Mouse (Mus musculus) cortical plate, adult 2 months (tissue): ENCODE data around the gene Pcbp4. TPM values are rescaled to one million over a fixed set of nuclear protein-coding genes. Genes with fewer than 3 reads are reported as not detected.

ENCODE experiments used
- H3K27ac ChIP-seq: fragments of 200-500 bp; 2 replicates; pipeline ENCODE4 v1.5.1; 2012; ENCODE audit warnings: low read length, control low read depth, inconsistent platforms; ENCODE audit not compliant: insufficient read depth
- H3K4me1 ChIP-seq: fragments of 200-500 bp; 2 replicates; pipeline ENCODE4 v1.6.1; 2011; ENCODE audit warnings: low read length; ENCODE audit not compliant: control insufficient read depth, insufficient read depth
- H3K4me3 ChIP-seq: fragments of 200-500 bp; 2 replicates; pipeline ENCODE4 v1.5.1; 2011; ENCODE audit warnings: mild to moderate bottlenecking, low read length, control low read depth; ENCODE audit not compliant: insufficient read depth
- CTCF ChIP-seq: fragments of 200-500 bp; IDR thresholded peaks from 2 replicates; pipeline ENCODE4 v1.5.1; 2011; ENCODE audit warnings: mild to moderate bottlenecking, control low read depth, low read length; ENCODE audit not compliant: insufficient read depth; ENCODE audit errors: extremely low read depth
- POLR2A ChIP-seq: fragments of 200-500 bp; IDR thresholded peaks from 2 replicates; pipeline ENCODE4 v1.6.1; 2011; ENCODE audit warnings: mild to moderate bottlenecking, low read length, control low read depth; ENCODE audit not compliant: insufficient read depth; ENCODE audit errors: extremely low read depth
- polyA plus RNA-seq: library from polyadenylated mRNA; depleted of rRNA; stranded (reverse); fragments of >200 nt; gene quantifications from 2 replicates; pipeline ENCODE4 v1.2.3, GENCODE M21; 2012

The Pcbp4 gene
- polyA plus RNA-seq, 1 experiment: 304 TPM

DNA sequence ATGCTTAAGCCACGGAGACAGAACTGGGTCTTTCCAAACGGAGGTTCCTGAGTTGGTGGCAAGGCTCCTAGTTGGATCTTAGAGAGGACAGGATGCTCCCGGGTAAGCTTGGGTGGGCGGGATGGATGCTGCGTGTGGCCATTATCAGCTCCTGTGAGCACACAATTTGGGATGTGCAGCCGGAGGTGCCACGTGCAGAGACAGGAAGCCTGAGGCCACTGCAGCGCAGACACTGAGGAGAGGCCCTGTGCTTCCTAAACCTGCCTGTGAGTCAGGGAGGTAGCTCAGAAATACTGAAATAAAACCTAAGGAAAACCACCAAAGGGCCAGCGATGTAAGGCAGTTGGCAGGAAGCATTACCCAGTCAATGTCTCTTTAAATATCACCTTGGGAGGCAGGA lies 16.7 kb downstream of the Pcbp4 start:
- Histone ChIP-seq H3K4me3 (no peak overlapping the region), H3K27ac (no peak overlapping the region), H3K4me1 (0 out of 2 replicates have a peak, but pooled peaks cover 5% of the 10 kb centered on the region)
- TF ChIP-seq POLR2A (no peak), CTCF (no peak)

DNA sequence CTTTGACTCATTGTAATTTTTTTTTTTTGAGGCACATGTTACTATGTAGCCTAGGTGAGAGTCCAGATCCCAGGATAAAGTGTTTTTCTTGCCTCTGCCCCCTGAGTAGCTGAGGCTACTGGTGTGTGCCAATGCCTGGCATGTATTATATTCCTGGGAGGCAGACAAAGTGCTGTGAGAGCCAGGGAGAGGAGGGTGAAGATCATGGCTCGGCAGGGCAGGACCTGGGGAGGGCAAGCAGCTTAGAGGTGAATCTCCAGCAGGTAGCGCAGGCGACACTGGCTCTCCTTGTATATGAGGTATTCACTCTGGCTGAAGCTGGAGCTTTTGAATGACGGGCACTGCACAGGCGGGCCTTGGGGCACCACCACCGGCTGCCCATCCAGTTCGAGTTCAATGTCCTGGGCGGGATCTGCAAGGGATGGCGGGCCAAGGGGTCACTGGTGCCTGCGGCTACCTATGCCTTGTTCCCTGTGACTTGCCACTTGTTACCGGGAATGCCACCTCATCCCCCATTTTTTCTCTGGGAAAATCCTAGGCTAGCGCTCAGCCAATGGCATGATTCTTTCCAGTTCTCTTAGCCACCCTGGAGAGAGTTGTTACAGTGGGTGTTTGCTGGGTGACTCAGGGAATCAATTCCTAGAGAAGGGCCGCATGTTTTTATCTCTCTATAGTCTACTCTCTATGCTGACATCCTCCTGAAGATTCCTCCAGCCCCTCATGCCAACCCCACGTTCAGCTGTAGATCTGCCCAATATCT lies 18.1 kb downstream of the Pcbp4 start:
- Histone ChIP-seq H3K4me3 (no peak overlapping the region), H3K27ac (peak overlapping the region; percentile 63; the same call in 1 of the 2 replicates), H3K4me1 (peaks cover 7% of the 10 kb centered on the region; the same call in 1 of the 2 replicates)
- TF ChIP-seq CTCF (no peak), POLR2A (no peak)

DNA sequence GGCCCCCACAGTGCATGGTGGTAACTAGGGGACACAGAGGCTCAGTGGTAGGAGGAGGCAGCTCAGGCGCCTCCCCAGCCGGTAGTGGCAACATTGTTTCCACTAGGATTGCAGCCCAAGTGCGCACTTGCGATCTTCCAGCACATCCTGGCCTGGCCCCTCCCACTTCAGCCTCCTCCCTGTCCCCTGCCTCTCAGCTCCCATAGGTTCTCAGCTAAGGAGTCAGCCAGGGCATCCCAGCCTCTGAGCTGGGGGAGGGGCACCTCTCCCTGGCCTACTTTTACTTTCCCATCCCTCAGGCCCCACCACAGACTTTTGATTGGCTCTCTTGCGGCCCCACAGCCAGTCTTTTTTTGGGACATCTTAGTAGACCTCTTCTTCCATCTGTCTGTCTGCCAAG lies 18.8 kb downstream of the Pcbp4 start:
- H3K4me1 ChIP-seq: peaks cover 8% of the 10 kb centered on the region; the same call in 1 of the 2 replicates
- TF ChIP-seq CTCF (no peak), POLR2A (0 out of 2 replicates have a peak, but pooled peaks have one; percentile 20)
- no peak overlapping the region for H3K4me3 ChIP-seq
- peak overlapping the region; percentile 63; the same call in 1 of the 2 replicates for H3K27ac ChIP-seq

DNA sequence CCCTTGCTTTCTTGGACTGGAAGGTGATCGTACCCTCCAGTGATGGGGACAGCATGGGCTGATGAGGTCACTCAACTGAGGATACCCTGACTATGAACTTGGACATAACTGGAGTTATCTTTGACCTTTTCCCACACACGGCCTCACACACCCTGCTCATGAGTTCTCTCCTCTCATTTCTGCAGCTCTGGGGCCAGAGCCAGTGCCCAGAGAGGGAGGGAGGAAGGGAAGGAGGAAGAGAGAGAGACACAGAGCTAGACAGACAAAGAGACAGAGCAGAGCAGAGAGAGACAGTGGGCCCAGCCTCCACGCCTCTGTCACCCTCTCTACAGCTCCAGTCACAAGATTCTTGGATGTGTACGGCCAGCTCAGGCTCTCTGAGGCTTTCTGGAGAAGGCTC lies 19.2 kb downstream of the Pcbp4 start:
- H3K4me3 ChIP-seq: no peak overlapping the region
- no peak for TF ChIP-seq POLR2A
- no peak for TF ChIP-seq CTCF
- peaks cover 8% of the 10 kb centered on the region; the same call in 1 of the 2 replicates for H3K4me1 ChIP-seq

DNA sequence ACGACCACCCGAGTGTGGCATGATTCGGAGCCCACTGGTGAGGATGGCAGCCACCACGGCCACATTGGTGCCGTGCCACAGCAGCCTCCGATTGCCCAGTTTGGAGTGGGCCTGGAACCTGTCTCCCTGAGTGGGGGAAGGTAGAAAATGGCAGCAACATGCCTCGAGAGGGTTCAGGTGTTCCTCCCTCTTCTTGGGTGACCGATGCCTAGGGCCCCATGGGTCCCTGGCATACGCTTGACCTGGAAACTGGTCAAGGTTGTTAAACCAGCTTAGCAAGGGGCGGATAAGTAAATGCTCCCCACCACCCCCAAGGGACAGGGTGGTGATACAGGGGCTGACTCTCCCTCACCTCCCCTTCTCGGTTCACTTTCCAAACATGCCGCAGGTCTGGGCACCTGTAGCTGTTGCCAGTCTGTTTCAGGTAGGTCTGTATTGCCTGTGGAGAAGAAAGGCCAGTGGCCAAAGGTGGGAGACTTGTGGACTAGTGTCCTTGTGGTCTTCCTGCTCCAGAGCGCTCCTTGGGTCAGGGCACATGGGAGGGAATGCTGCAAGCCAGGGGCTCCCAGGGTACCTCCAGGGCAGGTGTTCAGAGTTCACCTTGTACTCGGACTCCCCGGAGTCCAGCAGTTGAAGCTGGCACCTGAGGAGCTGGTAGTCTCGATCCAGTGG lies 20.1 kb downstream of the Pcbp4 start:
- no peak for TF ChIP-seq CTCF
- Histone ChIP-seq H3K4me3 (no peak overlapping the region), H3K27ac (no peak overlapping the region), H3K4me1 (peaks cover 12% of the 10 kb centered on the region; the same call in 1 of the 2 replicates)

More for the DNA sequence above, 19.2 kb downstream of the Pcbp4 start:
- peak overlapping the region; percentile 63 for H3K27ac ChIP-seq

DNA sequence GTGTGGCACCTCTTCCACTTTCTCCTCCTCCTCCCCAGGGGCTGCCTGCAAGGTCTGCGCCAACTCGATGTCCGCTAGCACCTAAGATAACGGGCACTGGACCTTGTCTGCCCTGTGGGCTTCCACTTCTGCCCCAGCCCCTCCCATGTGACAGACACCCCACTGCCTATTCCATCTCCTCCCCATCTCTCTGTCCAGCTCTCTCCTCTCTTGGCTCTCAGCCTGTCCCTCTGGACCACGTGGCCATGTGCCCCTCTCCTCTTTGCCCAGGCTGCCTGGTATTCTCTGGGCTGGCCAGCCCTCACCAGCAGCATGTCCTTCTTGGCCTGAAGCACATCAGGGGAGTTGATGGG lies 20.6 kb downstream of the Pcbp4 start:
- Histone ChIP-seq H3K4me1 (peaks cover 12% of the 10 kb centered on the region; the same call in 1 of the 2 replicates), H3K27ac (no peak overlapping the region), H3K4me3 (no peak overlapping the region)
- TF ChIP-seq POLR2A: no peak
- TF ChIP-seq CTCF: no peak

DNA sequence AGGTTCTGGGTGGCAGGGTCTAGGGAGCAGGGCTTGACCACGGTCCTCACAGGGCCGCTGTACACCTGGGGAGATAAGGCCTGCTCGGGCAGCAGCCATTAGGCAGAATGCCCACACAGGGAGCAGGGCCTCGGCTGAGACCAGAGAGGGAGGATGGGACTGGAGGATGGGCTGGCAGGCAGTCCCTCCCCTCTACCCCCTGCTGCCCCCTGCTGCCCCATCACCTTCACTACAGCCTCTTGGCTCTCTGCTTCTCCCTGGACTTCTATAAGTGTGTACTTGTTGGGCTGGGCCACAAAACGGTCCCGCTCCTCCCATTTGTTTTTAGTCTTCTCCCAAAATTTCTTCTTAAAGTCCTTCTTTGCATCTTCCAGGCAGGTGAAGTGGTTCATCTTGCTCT lies 21.4 kb downstream of the Pcbp4 start:
- Histone ChIP-seq H3K4me1 (peaks cover 12% of the 10 kb centered on the region; the same call in 1 of the 2 replicates), H3K4me3 (no peak overlapping the region), H3K27ac (no peak overlapping the region)
- TF ChIP-seq CTCF (peak; percentile 52), POLR2A (no peak)

DNA sequence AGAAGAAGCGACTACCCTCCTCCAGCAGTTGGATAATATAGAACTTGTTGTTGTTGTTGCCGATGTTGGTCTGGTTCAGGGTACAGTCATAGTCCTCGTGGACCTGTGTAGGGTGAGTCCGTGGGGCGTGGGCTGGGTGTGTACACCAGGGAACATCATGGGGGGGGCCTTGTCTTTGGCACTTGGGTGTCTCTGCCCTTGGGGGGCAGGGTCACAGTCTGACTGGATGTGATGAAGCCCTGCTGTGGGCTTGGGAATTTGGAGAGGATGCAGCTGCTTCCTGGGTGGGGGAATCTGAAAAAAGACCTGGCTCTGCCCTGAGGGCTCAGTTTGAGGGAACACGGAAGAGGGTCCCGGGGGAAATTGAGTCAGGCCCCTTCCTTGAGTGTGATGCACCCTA lies 22.0 kb downstream of the Pcbp4 start:
- peaks cover 12% of the 10 kb centered on the region; the same call in 1 of the 2 replicates for H3K4me1 ChIP-seq

DNA sequence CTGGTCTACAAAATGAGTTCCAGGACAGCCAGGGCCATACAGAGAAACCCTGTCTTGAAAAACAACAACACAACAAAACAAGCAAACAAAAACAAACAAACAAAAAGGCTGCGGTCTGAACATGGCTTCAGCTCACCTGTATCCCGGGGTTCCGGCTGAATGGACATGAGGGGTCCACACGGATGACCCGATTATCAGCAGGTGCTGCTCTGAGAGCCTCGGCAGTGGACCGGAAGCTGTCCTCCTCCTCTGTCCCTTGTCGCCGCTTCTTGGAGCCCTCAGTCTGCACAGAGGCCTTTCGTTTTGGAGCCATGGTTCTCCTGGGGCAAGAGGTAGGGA lies 22.5 kb downstream of the Pcbp4 start, which contains the start of gene Rrp9:
Gene Rrp9 (plus strand): TSS at position 301 of the 339 bp plus-strand sequence.
- Histone ChIP-seq H3K4me3 (no peak within 1 kb of the TSS; the same call in 1 of the 2 replicates), H3K4me1 (peaks cover 12% of the 10 kb centered on the region; the same call in 1 of the 2 replicates), H3K27ac (peak within 1 kb of the TSS; percentile 11)
- TF ChIP-seq POLR2A (no peak), CTCF (no peak)

More for the DNA sequence above, 22.0 kb downstream of the Pcbp4 start:
- Histone ChIP-seq H3K4me3 (no peak overlapping the region), H3K27ac (no peak overlapping the region)
- TF ChIP-seq POLR2A (no peak), CTCF (no peak)
